Mouse (Mus musculus) E14TG2a.4 (cell line): ENCODE data around the gene Cpne8.

Experiments
- CTCF ChIP-seq: conservative IDR thresholded peaks from 2 replicates; pipeline ENCODE4 v1.5.1; 2014; ENCODE audit warnings: low read length
- POU5F1 ChIP-seq: IDR thresholded peaks from 2 replicates; pipeline ENCODE4 v1.6.1; 2014; ENCODE audit warnings: low read length, borderline replicate concordance

DNA sequence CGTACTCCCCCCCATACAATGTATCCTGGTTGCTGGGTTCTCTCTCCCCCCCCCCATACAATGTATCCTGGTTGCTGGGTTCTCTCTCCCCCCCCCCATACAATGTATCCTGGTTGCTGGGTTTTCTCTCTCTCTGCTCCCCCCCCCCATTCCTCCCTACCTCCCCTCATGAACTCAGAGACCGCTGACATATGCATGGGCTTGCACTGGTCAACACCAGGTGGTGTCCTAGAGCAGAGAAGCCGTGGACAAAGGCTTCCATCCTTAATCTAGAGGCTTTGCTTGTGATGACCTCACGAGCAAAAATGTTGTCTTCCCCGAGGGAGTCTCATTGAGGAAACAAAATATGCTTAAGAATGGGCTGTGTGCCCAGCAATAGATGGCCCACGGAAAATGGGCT is 187.7 kb downstream of the Cpne8 start:
- TF ChIP-seq CTCF (no peak), POU5F1 (no peak)
